Mouse (Mus musculus) MEL-GATA-1-ER (cell line): ENCODE results near the gene Tdpoz2.
"Not testable (repeated sequence)": the region's sequence is repeated elsewhere in the genome, so short reads cannot be mapped to it uniquely, and the experiment has no call there.

ENCODE experiments used
- DNase-seq: peaks from one replicate; pipeline ENCODE4 v3.0.0-alpha.2; 2012; ENCODE audit warnings: low read depth; ENCODE audit errors: extremely low read depth

Tdpoz2 gene

DNA sequence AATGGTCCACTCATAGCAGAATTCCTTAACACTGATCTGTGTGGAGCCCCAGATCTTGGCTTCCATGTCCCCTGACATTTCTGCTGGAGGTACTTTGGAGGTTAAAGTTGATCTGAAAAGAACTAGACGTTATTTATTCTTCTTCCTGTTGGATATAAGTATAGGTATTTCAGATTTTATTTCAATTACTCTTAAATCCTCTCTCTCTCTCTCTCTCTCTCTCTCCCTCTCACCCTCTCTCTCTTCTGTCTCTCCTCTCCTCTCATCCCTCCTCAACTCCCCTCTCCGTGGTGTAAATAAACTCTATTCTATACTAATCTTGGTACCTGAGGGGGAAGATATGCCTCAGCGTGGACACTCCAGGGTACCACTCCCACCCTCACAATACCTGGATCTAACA lies at the start of gene Tdpoz2:
Gene Tdpoz2, minus strand, starts transcription at position 101 of the 400 bp plus-strand sequence.
- no peak for DNase-seq

DNA sequence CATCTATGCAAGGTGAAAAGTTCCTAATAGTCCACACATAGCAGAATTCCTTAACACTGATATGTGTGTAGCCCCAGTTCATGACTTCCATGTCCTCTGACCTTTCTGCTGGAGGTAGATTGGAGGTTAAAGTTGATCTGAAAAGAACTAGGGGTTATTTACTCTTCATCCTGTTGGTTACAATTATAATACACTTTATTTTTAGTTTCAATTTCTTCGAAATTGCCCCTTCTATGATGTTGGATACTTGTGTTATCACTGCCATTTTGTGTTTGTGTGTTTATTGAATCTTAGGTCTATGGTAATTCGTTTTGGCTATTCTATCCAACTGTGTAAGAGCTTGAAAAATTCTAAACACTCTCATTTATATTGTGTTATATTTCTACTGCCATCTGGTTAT lies 40.5 kb upstream of the Tdpoz2 start, which contains the start of gene Gm37596:
Gene Gm37596, minus strand, starts transcription at position 101 of the 400 bp plus-strand sequence.
- DNase-seq: not testable (repeated sequence)

DNA sequence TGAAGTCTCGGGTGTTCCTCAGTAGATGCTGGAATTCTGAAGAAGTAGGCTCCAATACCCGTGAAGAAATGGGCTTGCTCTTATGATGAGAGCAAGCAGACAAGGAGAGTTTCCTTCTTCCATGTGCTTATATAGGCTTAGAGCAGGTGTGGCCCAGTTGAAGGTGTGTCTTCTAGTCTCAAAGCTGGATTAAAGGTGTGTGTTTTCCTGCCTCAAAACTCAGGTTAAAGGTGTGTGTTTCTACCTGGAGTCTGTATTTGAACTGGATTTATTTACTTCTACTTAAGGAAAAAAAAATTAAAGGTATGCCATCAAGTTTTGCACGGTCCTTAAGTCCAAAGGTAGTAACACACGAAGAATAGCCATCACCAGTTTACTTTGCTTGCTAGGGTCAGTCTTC lies 23.7 kb upstream of the Tdpoz2 start, which contains the start of gene Tdpoz1:
Gene Tdpoz1, minus strand, starts transcription at position 101 of the 400 bp plus-strand sequence.
- DNase-seq: not testable (repeated sequence)

DNA sequence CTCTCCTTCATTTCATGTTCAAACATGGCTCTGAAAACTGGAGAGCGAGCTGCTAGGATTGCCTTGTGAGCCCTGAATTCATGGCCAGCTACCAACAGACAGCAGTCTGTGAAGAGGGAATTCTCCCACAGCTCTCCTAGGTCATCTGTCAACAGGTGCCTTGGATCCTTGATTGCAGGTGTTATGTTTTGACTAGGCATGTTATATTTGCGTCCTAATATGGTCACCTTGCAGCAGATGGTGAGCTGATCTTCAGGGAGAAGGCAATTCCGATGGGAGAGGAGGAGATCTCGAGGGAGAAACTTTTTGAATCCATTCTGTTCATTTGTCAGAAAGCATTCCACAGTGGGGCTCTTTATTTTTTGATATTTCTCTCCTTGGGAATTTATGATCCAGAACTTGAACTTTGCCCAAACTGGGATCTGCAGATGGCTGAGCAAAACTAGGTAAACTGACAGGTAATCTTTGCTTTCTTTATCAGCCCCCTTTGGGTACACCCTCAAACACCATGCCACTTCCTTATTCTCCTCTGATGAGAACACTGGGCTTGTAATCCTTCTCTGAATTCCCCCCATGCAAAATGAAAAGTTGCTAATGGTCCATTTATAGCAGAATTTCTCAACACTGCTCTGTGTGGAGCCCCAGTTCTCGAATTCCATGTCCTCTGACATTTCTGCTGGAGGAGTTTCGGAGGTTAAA lies 18.5 kb upstream of the Tdpoz2 start:
- DNase-seq: not testable (repeated sequence)

DNA sequence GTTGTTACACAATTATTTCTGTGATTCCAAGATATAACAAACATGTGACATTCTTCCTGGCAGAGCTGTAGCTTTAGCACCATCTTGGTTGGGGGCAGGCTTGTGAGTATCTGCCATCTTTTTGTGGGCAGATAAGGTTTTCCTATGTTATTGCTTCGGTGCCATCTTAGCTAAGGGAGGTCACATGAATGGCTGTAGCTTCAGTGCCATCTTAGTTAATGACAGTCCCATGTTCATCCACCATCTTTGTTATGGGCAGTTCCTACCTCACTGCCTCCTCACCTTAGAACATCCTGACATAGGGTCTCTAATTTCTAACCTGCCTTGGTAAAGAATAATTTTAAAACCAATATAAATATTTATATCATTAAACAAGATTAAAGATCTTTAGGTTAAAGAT lies 1.8 kb upstream of the Tdpoz2 start:
- no peak for DNase-seq

DNA sequence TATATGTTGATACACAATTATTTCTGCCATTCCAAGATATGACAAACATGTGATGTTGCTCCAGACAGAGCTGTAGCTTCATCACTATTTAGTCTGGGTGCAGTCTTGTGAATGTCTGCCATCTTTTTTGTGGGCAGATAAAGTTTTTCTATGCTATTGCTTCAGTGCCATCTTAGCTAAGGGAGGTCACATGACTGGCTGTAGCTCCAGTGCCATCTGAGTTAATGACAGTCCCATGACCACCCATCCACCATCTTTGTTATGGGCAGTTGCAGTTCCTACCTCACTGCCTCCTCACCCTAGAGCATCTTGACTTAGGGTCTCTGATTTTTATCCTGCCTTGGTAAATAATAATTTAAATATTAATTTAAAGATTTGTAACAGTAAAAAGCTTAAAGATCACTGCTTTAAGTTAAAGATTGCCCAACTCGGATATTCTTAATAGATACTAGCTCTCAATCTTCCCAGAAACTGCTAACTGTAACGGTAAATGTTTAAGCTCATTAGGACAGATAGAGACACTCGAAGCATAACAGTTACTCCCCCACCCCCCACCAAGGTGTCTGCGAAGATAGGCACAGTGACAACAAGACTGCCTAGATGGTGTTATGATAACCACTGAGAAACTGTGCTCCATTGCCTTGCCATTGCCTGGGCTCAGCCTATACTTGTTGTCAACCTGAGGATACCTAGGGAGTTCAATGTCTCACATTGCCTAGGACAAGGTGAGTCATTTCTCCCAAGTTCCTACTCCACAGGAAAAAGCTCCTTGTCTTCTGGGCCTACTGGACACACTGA lies 21.4 kb downstream of the Tdpoz2 start:
- not testable (repeated sequence) for DNase-seq

DNA sequence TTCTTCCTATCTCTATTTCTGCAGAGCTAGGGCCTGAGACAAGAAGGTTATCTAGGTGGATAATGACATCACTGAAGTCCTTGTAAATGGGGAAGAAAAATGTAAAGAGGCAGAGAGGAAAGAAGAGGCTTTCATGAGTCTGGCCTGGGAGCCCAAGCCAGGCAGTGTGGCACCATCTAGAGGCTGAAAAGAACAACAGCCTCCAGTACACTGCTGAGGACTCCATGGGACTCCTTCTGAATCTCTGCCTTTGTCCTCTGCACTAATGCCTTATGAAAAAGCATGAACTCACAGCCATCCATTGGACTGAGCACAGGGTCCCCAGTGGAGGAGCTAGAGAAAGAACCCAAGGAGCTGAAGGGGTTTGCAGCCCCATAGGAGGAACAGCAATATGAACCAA lies 43.5 kb downstream of the Tdpoz2 start:
- DNase-seq: peak; percentile 77

DNA sequence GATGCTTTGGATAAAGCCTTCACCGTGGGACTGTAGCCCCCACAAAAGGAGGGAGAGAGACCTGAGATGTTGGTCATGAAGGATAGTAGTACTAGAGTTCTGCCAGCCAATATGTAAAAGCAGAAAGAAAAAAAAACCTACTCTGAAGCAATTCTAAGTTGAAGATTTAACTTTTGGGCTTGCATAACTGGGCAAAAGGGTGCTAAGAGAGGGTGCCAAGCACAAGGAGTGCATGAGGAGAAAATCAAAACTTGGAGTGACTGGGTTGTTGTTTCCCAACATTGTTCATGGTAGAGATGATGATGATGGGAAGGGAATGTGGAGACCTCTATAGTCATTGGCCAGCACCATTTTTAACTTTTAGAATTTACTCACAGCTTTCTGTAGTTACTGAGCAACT lies 50.6 kb downstream of the Tdpoz2 start:
- no peak for DNase-seq
